Mouse (Mus musculus) monocyte, adult 59 days (primary cell): ENCODE results near the gene Fbxo6. TPM values are rescaled to one million over a fixed set of nuclear protein-coding genes. Genes with fewer than 3 reads are reported as not detected.

ENCODE experiments used
- total RNA-seq, 2 experiments: library from RNA; stranded (reverse); gene quantifications; one replicate each; pipeline ENCODE4 v1.2.4; 2023

Fbxo6 gene
- 10 to 100 TPM; 29.5 to 29.8 TPM for total RNA-seq

DNA sequence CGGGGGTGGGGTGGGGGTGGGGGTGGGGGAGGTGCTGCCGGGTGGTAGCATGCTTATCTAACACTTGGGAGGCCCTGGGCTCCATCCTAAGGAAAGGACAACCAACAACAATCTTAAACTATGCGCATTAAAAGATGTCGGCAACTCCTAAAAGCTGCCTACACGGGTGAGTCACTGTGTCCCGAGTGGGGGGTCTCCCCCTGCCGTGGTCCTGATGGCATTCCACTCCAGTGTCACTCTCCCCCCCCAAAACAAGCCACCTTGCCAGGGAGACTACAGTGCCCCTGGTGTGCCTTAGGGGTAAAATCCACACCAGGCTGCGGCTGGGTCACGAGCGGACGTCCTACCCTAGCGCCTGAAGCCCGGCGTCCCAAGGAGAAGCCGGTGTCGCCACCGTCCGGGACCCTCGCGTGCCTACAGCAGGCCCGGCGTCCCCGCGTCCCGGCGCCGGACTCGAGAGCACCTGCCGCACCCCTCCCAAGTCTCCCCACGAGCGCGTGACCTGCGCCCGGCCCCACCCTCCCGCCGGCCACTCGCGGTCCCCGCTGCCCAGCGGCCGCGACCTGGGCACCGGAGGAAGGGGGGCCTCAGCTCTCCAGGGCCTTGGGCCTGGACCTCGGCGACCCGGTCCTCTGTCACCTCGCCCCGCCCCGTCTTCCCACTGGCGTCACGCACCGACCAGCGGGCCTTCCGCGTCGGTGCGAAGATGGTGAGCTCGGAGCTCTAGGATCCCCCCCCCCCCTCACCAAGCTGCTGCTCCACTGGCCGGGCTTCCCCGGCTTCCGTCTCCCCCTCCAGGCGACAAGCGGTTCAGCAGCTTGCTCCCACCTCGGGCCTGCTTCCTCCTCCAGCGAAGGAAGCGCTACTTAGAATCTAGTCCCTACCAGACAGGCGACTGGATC lies at the start of gene Fbxo6:
TSS of gene Fbxo6 (minus strand) at position 874 of the 902 bp plus-strand sequence.

DNA sequence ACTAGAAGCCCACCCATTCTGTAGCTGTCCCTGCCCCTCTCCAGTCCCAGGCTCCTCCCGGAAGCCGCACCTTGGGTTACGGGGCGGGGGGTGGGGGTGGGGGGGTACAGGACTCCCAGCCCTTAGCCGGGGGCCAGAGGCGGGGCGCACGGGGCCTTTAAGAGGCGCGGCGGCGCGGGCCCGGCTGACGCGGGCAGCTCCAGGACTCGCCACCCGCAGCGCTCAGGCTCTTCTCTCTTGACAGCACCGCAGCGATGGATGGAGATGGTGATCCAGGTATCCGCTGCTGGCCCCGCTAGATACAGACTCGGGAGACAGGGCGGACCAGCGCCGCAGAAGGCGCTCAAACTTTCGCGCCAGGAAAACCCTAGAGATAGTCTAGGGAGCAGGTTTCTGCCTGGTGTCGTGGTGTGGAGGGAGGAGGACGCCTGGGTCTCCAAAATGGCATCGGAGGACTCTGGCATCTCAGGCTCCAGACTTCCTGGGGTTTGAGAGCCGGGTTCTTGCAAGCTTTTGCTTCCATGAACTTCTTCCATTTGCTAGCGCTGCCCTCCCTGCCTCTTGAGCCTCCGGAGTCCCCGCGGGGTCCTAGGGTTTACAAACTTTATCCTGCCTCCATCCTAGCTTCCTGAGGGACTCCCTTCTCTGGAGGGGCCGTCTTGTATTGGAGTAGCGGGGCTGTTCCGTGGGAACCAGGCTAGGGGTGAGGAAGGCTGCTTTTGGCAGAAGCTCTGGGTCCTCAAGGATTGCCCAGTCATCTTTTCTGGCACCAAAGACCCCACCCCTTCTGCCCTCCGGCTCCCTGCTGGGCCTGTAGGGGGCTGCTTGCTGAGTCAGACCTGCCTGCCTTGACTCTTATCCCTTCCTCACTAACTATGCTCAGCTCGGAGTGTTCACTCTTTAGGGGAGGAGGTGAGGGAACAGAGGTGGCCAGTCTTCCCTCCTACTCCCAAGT lies 8.8 kb upstream of the Fbxo6 start, which contains the start of the genes Fbxo44 and Fbxo2:
TSS of gene Fbxo44 (minus strand) at position 47 of the 955 bp plus-strand sequence.
TSS of gene Fbxo2 (plus strand) at position 186 of the 955 bp plus-strand sequence.

DNA sequence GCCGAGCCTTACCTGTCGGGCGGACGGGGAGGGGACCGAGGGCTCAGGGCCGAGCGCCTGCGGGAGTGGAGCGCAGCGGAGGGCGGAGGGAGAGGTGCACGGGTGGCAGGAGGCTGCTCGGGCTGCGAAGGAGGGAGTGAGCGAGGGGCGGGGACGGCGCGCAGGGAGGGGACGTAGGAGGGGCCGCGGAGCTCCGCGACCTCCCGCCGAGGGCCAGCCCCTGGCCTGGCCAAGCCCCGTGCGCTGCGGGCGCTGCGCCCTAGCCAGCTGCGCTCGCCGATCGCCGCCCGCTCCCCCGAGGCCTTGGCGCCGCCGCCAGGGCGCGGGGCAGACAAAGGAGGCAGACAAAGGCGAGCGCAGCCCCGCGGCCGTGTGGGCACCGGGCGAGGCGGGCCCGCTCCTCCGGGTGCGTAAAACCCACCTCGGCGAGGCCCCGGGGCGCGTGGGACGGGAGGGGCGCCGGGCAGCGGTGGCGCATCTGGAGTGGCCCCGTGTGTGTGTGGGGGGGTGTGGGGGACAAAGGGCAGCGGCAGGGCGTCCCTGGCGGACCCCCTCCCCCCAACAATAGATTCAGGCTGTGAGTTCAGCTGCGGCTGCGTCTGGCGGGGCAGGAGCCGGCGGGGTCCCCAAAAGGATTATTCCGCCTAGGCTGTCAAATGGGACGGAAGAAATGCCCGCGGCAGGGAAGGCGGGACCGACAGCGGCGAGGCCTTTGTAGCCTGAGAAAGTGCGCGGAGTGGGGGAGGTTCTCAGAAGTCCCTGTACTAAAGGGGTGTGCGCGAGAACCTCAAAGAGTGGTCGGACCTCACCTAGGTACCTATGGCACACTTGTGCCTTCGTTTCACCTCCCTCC lies 21.2 kb downstream of the Fbxo6 start, which contains the start of gene Draxin:
TSS of gene Draxin (minus strand) at position 138 of the 853 bp plus-strand sequence.

DNA sequence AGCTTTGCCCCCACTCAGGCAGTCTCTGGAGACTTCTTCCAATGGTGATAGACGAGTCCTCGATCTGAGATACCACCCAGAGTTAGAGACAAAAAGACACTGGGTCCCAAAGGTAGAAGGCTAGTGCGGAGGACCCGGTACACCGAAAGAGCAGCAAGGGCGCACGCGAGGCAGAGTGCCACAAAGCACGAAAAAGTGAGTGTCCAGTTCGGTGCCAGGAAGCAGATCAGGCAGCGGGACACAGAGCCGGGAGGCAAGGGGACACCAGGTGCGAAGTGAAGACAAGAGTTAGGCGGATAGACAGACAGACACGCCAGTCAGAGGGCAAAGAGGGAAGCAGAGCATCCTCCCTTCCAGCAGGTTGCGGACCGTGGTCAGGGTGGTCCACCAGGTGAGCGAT lies 21.8 kb downstream of the Fbxo6 start, which contains the start of gene Mad2l2:
TSS of gene Mad2l2 (plus strand) at position 252 of the 400 bp plus-strand sequence.

Other genes starting within 250 kb of the Fbxo6 start
- gene Mfn2, start 247.4 kb downstream of the Fbxo6 start, total RNA-seq, result 10 to 100 TPM; 35.3 to 37.7 TPM
- gene Plod1, start 215.4 kb downstream of the Fbxo6 start, total RNA-seq, result 10 to 100 TPM; 32.7 to 34.8 TPM
- 10 to 100 TPM; 57.4 to 67.8 TPM for gene 2510039O18Rik, start 211.2 kb downstream of the Fbxo6 start, total RNA-seq
- gene Nppb, start 166.4 kb downstream of the Fbxo6 start, total RNA-seq, result not detected
- gene Nppa, start 151.4 kb downstream of the Fbxo6 start, total RNA-seq, result not detected
- 10 to 100 TPM; 19.1 to 27.4 TPM for gene Clcn6, start 113.3 kb downstream of the Fbxo6 start, total RNA-seq
- gene Mthfr, start 113.1 kb downstream of the Fbxo6 start, total RNA-seq, result 10 to 100 TPM; 30.7 to 33.8 TPM
- 10 to 100 TPM; 26.7 to 33.2 TPM for gene Agtrap, start 64.1 kb downstream of the Fbxo6 start, total RNA-seq
- gene Mad2l2, start 21.8 kb downstream of the Fbxo6 start, total RNA-seq, result 10 to 100 TPM; 18.3 to 19.5 TPM
- not detected for gene Draxin, start 21.4 kb downstream of the Fbxo6 start, total RNA-seq
- gene Fbxo44, start 8.3 kb upstream of the Fbxo6 start, total RNA-seq, result 1 to 10 TPM; 2.3 to 2.8 TPM
- not detected for gene Fbxo2, start 8.5 kb upstream of the Fbxo6 start, total RNA-seq
- gene Disp3, start 135.8 kb upstream of the Fbxo6 start, total RNA-seq, result not detected